Mouse (Mus musculus) heart, adult 2 months (tissue): ENCODE measurements around the gene Olfr270. TPM values are rescaled to one million over a fixed set of nuclear protein-coding genes. Genes with fewer than 3 reads are reported as not detected.
A peak's percentile ranks its signal among the peaks of the same experiment; 100 is the strongest.

Experiments
- DNase-seq, 2 experiments: peaks; one replicate each; pipeline ENCODE4 v3.0.0; 2021
- H3K27ac ChIP-seq: fragments of 200-600 bp; 2 replicates; pipeline ENCODE4 v1.8.1; 2022
- H3K27me3 ChIP-seq: fragments of 200-500 bp; 2 replicates; pipeline ENCODE4 v1.6.1; 2012; ENCODE audit warnings: mild to moderate bottlenecking, low read length, inconsistent platforms, mixed read lengths; ENCODE audit not compliant: control insufficient read depth, insufficient read depth
- H3K36me3 ChIP-seq: fragments of 200-500 bp; 2 replicates; pipeline ENCODE4 v1.6.1; 2012; ENCODE audit warnings: low read length, inconsistent platforms; ENCODE audit not compliant: control insufficient read depth, insufficient read depth
- H3K4me1 ChIP-seq: fragments of 200-500 bp; 2 replicates; pipeline ENCODE4 v1.6.1; 2011; ENCODE audit warnings: low read length; ENCODE audit not compliant: control insufficient read depth, insufficient read depth
- H3K4me3 ChIP-seq: fragments of 200-600 bp; 2 replicates; pipeline ENCODE4 v1.8.1; 2022
- H3K79me2 ChIP-seq: fragments of 200-500 bp; replicated peaks from 2 replicates; pipeline ENCODE4 v1.6.1; 2012; ENCODE audit warnings: mild to moderate bottlenecking, inconsistent platforms, low read length, moderate library complexity, mixed read lengths; ENCODE audit not compliant: control insufficient read depth, insufficient read depth
- H3K9ac ChIP-seq: fragments of 200-500 bp; 2 replicates; pipeline ENCODE4 v1.6.1; 2012; ENCODE audit warnings: low read depth, mild to moderate bottlenecking, control low read depth, inconsistent platforms, low read length, mixed read lengths
- CTCF ChIP-seq: fragments of 200-600 bp; IDR thresholded peaks from 2 replicates; pipeline ENCODE4 v1.8.1; 2022; ENCODE audit warnings: antibody characterized with exemption, mild to moderate bottlenecking, moderate library complexity
- EP300 ChIP-seq: fragments of 200-500 bp; IDR thresholded peaks from 2 replicates; pipeline ENCODE4 v1.6.1; 2011; ENCODE audit warnings: low read depth, low read length, control low read depth; ENCODE audit not compliant: insufficient read depth
- POLR2A ChIP-seq: fragments of 200-500 bp; IDR thresholded peaks from 2 replicates; pipeline ENCODE4 v1.6.1; 2011; ENCODE audit warnings: mild to moderate bottlenecking, low read depth, low read length, control low read depth; ENCODE audit not compliant: insufficient read depth
- WGBS: fragments of 180-500 bp; shearing (Covaris S2); methylation state at CpG from one replicate; pipeline ENCODE4 v1.1.7; 2018; 5-methylcytosine and 5-hydroxymethylcytosine counted together
- intact Hi-C: fragments of 180-260 bp; cut with DNase I; formaldehyde crosslinking; loops from one replicate; pipeline ENCODE4 v1.15.1; 2025
- polyA plus RNA-seq: library from polyadenylated mRNA; depleted of rRNA; stranded (reverse); fragments of >200 nt; gene quantifications from 2 replicates; pipeline ENCODE4 v1.2.3, GENCODE M21; 2012
- total RNA-seq, 2 experiments: library from RNA; stranded (reverse); gene quantifications; 2 replicates each; pipeline ENCODE4 v1.2.3; 2021

Olfr270 gene
- total and polyA plus RNA-seq, 3 experiments: not detected

- H3K79me2 ChIP-seq: no peaks in the 10 kb centered on the region
- no peak for DNase-seq
- intact Hi-C loops: no loop called here
- H3K9ac ChIP-seq: no peak overlapping the region
- H3K4me1 ChIP-seq: no peaks in the 10 kb centered on the region
- no peaks in the 10 kb centered on the region for H3K36me3 ChIP-seq
- H3K27ac ChIP-seq: no peak overlapping the region
- H3K27me3 ChIP-seq: no peaks in the 10 kb centered on the region
- TF ChIP-seq EP300 (no peak), CTCF (no peak), POLR2A (no peak)
- WGBS: 72% methylated on average over 2 of the region's 2 CpGs
- H3K4me3 ChIP-seq: no peak overlapping the region
Observed at GRCm38 (mm10) chr4:52949005-52949404, 15.3 kb upstream of the Olfr270 start.

GRCm38 (mm10) chr4:52958693-52959092, 5.7 kb upstream of the Olfr270 start:
- Histone ChIP-seq H3K9ac (no peak overlapping the region), H3K36me3 (no peaks in the 10 kb centered on the region), H3K4me3 (no peak overlapping the region), H3K4me1 (no peaks in the 10 kb centered on the region), H3K27ac (no peak overlapping the region), H3K27me3 (no peaks in the 10 kb centered on the region), H3K79me2 (no peaks in the 10 kb centered on the region)
- WGBS: 28% methylated on average over 4 of the region's 4 CpGs
- intact Hi-C loops: no loop called here
- no peak for DNase-seq
- TF ChIP-seq POLR2A: no peak
- peak; percentile 37 for TF ChIP-seq CTCF
- no peak for TF ChIP-seq EP300

GRCm38 (mm10) chr4:52985216-52985615, 20.9 kb downstream of the Olfr270 start:
- Histone ChIP-seq H3K27me3 (no peaks in the 10 kb centered on the region), H3K4me3 (no peak overlapping the region), H3K36me3 (no peaks in the 10 kb centered on the region), H3K79me2 (no peaks in the 10 kb centered on the region), H3K27ac (no peak overlapping the region), H3K4me1 (no peaks in the 10 kb centered on the region), H3K9ac (no peak overlapping the region)
- WGBS: 64% methylated on average over 2 of the region's 2 CpGs
- TF ChIP-seq POLR2A: no peak
- TF ChIP-seq CTCF: peak; percentile 43
- TF ChIP-seq EP300: no peak
- no peak for DNase-seq
- intact Hi-C loops: no loop called here

- intact Hi-C loops: no loop called here
- H3K27ac ChIP-seq: no peak overlapping the region
- no peak overlapping the region for H3K9ac ChIP-seq
- no peak overlapping the region for H3K4me3 ChIP-seq
- no peak for TF ChIP-seq POLR2A
- no peak for TF ChIP-seq CTCF
- no peak for TF ChIP-seq EP300
- H3K79me2 ChIP-seq: no peaks in the 10 kb centered on the region
- H3K27me3 ChIP-seq: no peaks in the 10 kb centered on the region
- no peaks in the 10 kb centered on the region for H3K36me3 ChIP-seq
- 82% methylated on average over 2 of the region's 2 CpGs for WGBS
- DNase-seq: no peak
- H3K4me1 ChIP-seq: no peaks in the 10 kb centered on the region
Observed at GRCm38 (mm10) chr4:52986266-52986665, 21.9 kb downstream of the Olfr270 start.

GRCm38 (mm10) chr4:52989248-52989647, 24.9 kb downstream of the Olfr270 start, which contains the start of gene Nipsnap3a:
TSS of gene Nipsnap3a (plus strand) at chr4:52989272.
- TF ChIP-seq EP300 (no peak), CTCF (no peak), POLR2A (no peak)
- Histone ChIP-seq H3K27ac (no peak within 1 kb of the TSS), H3K27me3 (no peaks in the 10 kb centered on the region), H3K9ac (no peak within 1 kb of the TSS), H3K4me1 (no peaks in the 10 kb centered on the region), H3K36me3 (no peaks in the 10 kb centered on the region), H3K4me3 (no peak within 1 kb of the TSS), H3K79me2 (no peaks in the 10 kb centered on the region)
- DNase-seq: peak in 1 of 2 experiments; percentile 6
- intact Hi-C loops: no loop called here
- 27% methylated on average over 12 of the region's 12 CpGs for WGBS

GRCm38 (mm10) chr4:52999449-52999848, 35.1 kb downstream of the Olfr270 start:
- Histone ChIP-seq H3K4me3 (no peak overlapping the region), H3K36me3 (no peaks in the 10 kb centered on the region), H3K27me3 (no peaks in the 10 kb centered on the region), H3K79me2 (no peaks in the 10 kb centered on the region), H3K9ac (no peak overlapping the region), H3K4me1 (no peaks in the 10 kb centered on the region), H3K27ac (no peak overlapping the region)
- intact Hi-C loops: no loop called here
- TF ChIP-seq POLR2A: no peak
- no peak for TF ChIP-seq CTCF
- TF ChIP-seq EP300: no peak
- WGBS: 89% methylated on average over 6 of the region's 6 CpGs
- DNase-seq: no peak
